Mouse (Mus musculus): Measurements from ENCODE around the gene Gjd3. TPM values are rescaled to one million over a fixed set of nuclear protein-coding genes. Genes with fewer than 3 reads are reported as not detected.

The Gjd3 gene
- polyA plus RNA-seq, 1 experiment from 2014 or later = 2.3 TPM

- no peak for ATAC-seq (ENCODE audit: insufficient number of reproducible peaks, insufficient read depth, low FRiP score, low read depth)
- H3K9ac ChIP-seq (ENCODE audit: low read length) = peak overlapping the region; percentile 95
- H3K9me3 ChIP-seq (ENCODE audit: control insufficient read depth, low read length) = no peaks in the 10 kb centered on the region
- peaks cover 70 to 71% of the 10 kb centered on the region in 2 experiments for H3K4me1 ChIP-seq (ENCODE audit: control insufficient read depth in 2 of 2, insufficient read depth in 2 of 2, low read length in 2 of 2)
- H3K27ac ChIP-seq (replicated peaks in 1 of 2; ENCODE audit: control insufficient read depth in 1 of 2, insufficient read depth in 1 of 2, low read depth in 2 of 2, low read length in 2 of 2) = peak overlapping the region; percentile 54 to 100; a peak in 2 of 4 replicates
- 0 out of 2 replicates have a peak, but pooled peaks cover 4% of the 10 kb centered on the region for H3K36me3 ChIP-seq (ENCODE audit: control insufficient read depth, insufficient read depth, low read length)
- H3K27me3 ChIP-seq (ENCODE audit: control insufficient read depth, insufficient read depth, low read length) = no peaks in the 10 kb centered on the region
- peak overlapping the region; percentile 86 to 87 for H3K4me3 ChIP-seq (ENCODE audit: control insufficient read depth in 1 of 2, insufficient read depth in 1 of 2, low read depth in 1 of 2, low read length in 2 of 2)
- WGBS = 24% methylated on average over 15 of the region's 15 CpGs
- peak overlapping the region; percentile 72 for H3K4me2 ChIP-seq (ENCODE audit: low read length)
These were observed 43.5 kb downstream of the Gjd3 start for GRCm38 (mm10) chr11:98939084-98939952.

DNA sequence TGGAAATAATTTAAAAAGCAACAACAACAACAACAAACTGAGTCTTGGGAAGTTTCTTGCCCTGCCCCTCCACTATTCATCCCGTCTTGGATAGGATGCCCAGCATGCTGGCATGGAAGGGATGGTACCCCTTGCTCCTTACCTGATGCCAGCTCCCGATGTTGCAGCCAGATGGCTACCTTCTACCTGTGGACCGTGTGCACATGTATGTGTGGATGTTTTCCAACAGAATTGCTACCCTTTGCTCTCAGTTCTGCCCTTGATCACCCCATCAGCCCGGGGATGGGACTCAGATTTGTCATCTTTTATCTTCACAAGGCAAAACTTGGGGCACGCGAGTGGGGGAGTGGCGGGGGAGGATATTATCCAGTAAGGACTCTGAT, 44.1 kb downstream of the Gjd3 start:
- Histone ChIP-seq H3K4me3 (ENCODE audit: control insufficient read depth in 1 of 2, insufficient read depth in 1 of 2, low read depth in 1 of 2, low read length in 2 of 2) (peak overlapping the region; percentile 86 to 87), H3K9ac (ENCODE audit: low read length) (peak overlapping the region; percentile 95), H3K4me2 (ENCODE audit: low read length) (peak overlapping the region; percentile 72), H3K9me3 (ENCODE audit: control insufficient read depth, low read length) (no peaks in the 10 kb centered on the region), H3K27ac (replicated peaks in 1 of 2; ENCODE audit: control insufficient read depth in 1 of 2, insufficient read depth in 1 of 2, low read depth in 2 of 2, low read length in 2 of 2) (peak overlapping the region in 1 of 2 experiments; percentile 100; a peak in 2 of 4 replicates), H3K36me3 (ENCODE audit: control insufficient read depth, insufficient read depth, low read length) (0 out of 2 replicates have a peak, but pooled peaks cover 4% of the 10 kb centered on the region), H3K4me1 (ENCODE audit: control insufficient read depth in 2 of 2, insufficient read depth in 2 of 2, low read length in 2 of 2) (peaks cover 63 to 65% of the 10 kb centered on the region in 2 experiments), H3K27me3 (ENCODE audit: control insufficient read depth, insufficient read depth, low read length) (no peaks in the 10 kb centered on the region)
- WGBS = 35% methylated on average over 7 of the region's 7 CpGs
- ATAC-seq (ENCODE audit: insufficient number of reproducible peaks, insufficient read depth, low FRiP score, low read depth) = no peak

DNA sequence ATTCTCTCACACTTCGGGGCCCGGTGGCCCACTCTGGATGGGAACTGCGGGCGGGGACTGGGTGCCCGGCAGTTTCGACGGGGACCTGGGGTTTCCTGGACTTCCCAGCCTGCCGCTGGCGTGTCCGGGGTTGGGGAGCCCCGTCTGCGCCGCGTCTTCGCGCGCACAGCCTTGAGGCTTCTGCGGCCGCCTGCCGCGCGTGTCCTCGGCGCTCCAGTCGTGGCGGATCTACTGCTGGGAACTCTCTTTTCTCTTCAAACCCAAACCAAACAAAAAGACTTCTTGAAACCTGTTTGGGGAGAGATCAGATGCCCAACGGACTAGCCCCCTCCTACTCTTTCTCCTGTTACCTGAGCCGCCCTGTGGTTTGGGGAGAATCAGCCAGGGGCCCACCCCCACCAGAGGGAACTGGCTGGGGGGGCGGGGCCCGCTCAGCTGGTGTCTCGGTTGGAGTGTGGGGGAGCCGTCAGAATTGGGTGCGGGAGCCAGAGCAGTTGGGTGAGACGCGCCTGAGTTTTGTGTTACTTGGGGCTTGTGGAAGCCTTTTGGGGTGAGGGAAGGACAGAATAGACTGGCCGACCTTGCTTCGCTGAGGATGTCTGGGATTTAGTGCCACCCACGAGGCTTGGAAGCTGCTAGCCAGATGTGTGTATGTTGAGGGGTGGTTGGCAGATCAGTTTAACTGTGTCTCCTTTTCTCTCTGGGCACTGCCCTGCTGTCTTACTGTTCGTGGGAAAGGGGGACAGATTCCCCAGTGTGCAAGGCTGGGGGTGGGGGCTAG, 44.7 kb downstream of the Gjd3 start:
- Histone ChIP-seq H3K4me3 (ENCODE audit: control insufficient read depth in 1 of 2, insufficient read depth in 1 of 2, low read depth in 1 of 2, low read length in 2 of 2) (peak overlapping the region; percentile 86 to 87), H3K9me3 (ENCODE audit: control insufficient read depth, low read length) (no peaks in the 10 kb centered on the region), H3K9ac (ENCODE audit: low read length) (peak overlapping the region; percentile 95), H3K36me3 (ENCODE audit: control insufficient read depth, insufficient read depth, low read length) (0 out of 2 replicates have a peak, but pooled peaks cover 4% of the 10 kb centered on the region), H3K27ac (replicated peaks in 1 of 2; ENCODE audit: control insufficient read depth in 1 of 2, insufficient read depth in 1 of 2, low read depth in 2 of 2, low read length in 2 of 2) (peak overlapping the region; percentile 78 to 96), H3K4me1 (ENCODE audit: control insufficient read depth in 2 of 2, insufficient read depth in 2 of 2, low read length in 2 of 2) (peaks cover 62 to 65% of the 10 kb centered on the region in 2 experiments), H3K4me2 (ENCODE audit: low read length) (peak overlapping the region; percentile 72), H3K27me3 (ENCODE audit: control insufficient read depth, insufficient read depth, low read length) (no peaks in the 10 kb centered on the region)
- no peak for ATAC-seq (ENCODE audit: insufficient number of reproducible peaks, insufficient read depth, low FRiP score, low read depth)
- WGBS = under 1% methylated on average over 39 of the region's 39 CpGs

GRCm38 (mm10) chr11:98937410-98937913, 45.4 kb downstream of the Gjd3 start:
- H3K27me3 ChIP-seq (ENCODE audit: control insufficient read depth, insufficient read depth, low read length) = no peaks in the 10 kb centered on the region

DNA sequence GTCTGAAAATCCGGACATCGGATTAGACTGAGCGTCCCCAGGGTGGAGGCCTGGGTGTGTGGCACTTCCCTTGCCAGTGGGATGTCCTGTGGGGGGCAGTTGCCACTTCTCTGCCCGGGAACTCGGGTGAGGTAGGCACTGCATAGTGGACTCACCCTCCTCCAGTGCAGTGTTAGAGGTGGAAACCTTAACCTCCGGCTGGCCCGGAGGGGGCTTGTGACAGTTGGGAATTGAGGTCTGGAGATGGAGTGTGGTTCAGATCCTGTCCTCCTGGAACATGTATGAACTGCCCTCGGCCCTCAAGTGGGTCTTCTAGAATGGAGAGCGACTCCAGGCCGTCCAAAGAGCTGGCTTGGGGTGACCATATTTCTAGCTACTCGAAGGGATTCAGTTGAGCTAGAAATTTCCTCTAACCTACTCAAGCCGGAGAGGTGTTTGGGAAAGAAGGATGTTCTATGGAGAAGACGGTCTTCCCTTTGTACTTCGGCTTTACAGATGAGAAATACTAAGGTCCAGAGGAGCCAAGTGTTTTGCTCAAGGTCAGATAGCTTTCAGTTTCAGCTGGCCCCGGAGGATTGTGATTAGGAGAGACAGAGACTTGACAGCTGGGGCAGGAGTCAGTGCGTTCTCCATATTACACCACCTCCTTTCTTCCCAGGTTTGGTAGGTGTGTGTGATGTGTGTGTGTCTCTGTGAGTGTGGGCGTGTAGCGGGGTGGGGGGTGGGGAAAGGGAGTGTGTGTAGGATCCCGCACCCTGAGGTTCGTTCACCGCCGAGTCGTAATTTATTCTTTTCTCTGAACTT, 46.0 kb downstream of the Gjd3 start:
- H3K9ac ChIP-seq (ENCODE audit: low read length) = peak overlapping the region; percentile 95
- ATAC-seq (ENCODE audit: insufficient number of reproducible peaks, insufficient read depth, low FRiP score, low read depth) = no peak; the same call in 1 of the 2 replicates
- H3K27ac ChIP-seq (replicated peaks in 1 of 2; ENCODE audit: control insufficient read depth in 1 of 2, insufficient read depth in 1 of 2, low read depth in 2 of 2, low read length in 2 of 2) = peak overlapping the region; percentile 91 to 96
- no peaks in the 10 kb centered on the region for H3K27me3 ChIP-seq (ENCODE audit: control insufficient read depth, insufficient read depth, low read length)
- peaks cover 61 to 65% of the 10 kb centered on the region in 2 experiments for H3K4me1 ChIP-seq (ENCODE audit: control insufficient read depth in 2 of 2, insufficient read depth in 2 of 2, low read length in 2 of 2)
- H3K9me3 ChIP-seq (ENCODE audit: control insufficient read depth, low read length) = no peaks in the 10 kb centered on the region
- WGBS = under 1% methylated on average over 23 of the region's 23 CpGs
- H3K36me3 ChIP-seq (ENCODE audit: control insufficient read depth, insufficient read depth, low read length) = 0 out of 2 replicates have a peak, but pooled peaks cover 4% of the 10 kb centered on the region
- H3K4me3 ChIP-seq (ENCODE audit: control insufficient read depth in 1 of 2, insufficient read depth in 1 of 2, low read depth in 1 of 2, low read length in 2 of 2) = peak overlapping the region; percentile 54 to 86
- H3K4me2 ChIP-seq (ENCODE audit: low read length) = peak overlapping the region; percentile 72

More at GRCm38 (mm10) chr11:98937410-98937913, 45.4 kb downstream of the Gjd3 start:
- WGBS = under 1% methylated on average over 31 of the region's 38 CpGs
- Histone ChIP-seq H3K27ac (replicated peaks in 1 of 2; ENCODE audit: control insufficient read depth in 1 of 2, insufficient read depth in 1 of 2, low read depth in 2 of 2, low read length in 2 of 2) (peak overlapping the region; percentile 91 to 96), H3K4me3 (ENCODE audit: control insufficient read depth in 1 of 2, insufficient read depth in 1 of 2, low read depth in 1 of 2, low read length in 2 of 2) (peak overlapping the region; percentile 86 to 87), H3K36me3 (ENCODE audit: control insufficient read depth, insufficient read depth, low read length) (0 out of 2 replicates have a peak, but pooled peaks cover 4% of the 10 kb centered on the region), H3K4me2 (ENCODE audit: low read length) (peak overlapping the region; percentile 72), H3K9me3 (ENCODE audit: control insufficient read depth, low read length) (no peaks in the 10 kb centered on the region), H3K9ac (ENCODE audit: low read length) (peak overlapping the region; percentile 95), H3K4me1 (ENCODE audit: control insufficient read depth in 2 of 2, insufficient read depth in 2 of 2, low read length in 2 of 2) (peaks cover 62 to 65% of the 10 kb centered on the region in 2 experiments)
- ATAC-seq (ENCODE audit: insufficient number of reproducible peaks, insufficient read depth, low FRiP score, low read depth) = peak; percentile 85

GRCm38 (mm10) chr11:98936170-98936569, 46.6 kb downstream of the Gjd3 start:
- no peaks in the 10 kb centered on the region for H3K27me3 ChIP-seq (ENCODE audit: control insufficient read depth, insufficient read depth, low read length)
- H3K36me3 ChIP-seq (ENCODE audit: control insufficient read depth, insufficient read depth, low read length) = 0 out of 2 replicates have a peak, but pooled peaks cover 4% of the 10 kb centered on the region
- H3K9me3 ChIP-seq (ENCODE audit: control insufficient read depth, low read length) = no peaks in the 10 kb centered on the region
- peak overlapping the region; percentile 95 for H3K9ac ChIP-seq (ENCODE audit: low read length)
- peak overlapping the region; percentile 72 for H3K4me2 ChIP-seq (ENCODE audit: low read length)
- peak overlapping the region; percentile 54 to 86 for H3K4me3 ChIP-seq (ENCODE audit: control insufficient read depth in 1 of 2, insufficient read depth in 1 of 2, low read depth in 1 of 2, low read length in 2 of 2)
- ATAC-seq (ENCODE audit: insufficient number of reproducible peaks, insufficient read depth, low FRiP score, low read depth) = peak; percentile 48
- WGBS = 1% methylated on average over 29 of the region's 29 CpGs
- H3K4me1 ChIP-seq (ENCODE audit: control insufficient read depth in 2 of 2, insufficient read depth in 2 of 2, low read length in 2 of 2) = peaks cover 63 to 65% of the 10 kb centered on the region in 2 experiments
- H3K27ac ChIP-seq (replicated peaks in 1 of 2; ENCODE audit: control insufficient read depth in 1 of 2, insufficient read depth in 1 of 2, low read depth in 2 of 2, low read length in 2 of 2) = peak overlapping the region; percentile 91 to 96

Data from heart, embryonic 14.5 days (tissue).